Comparison of ENCODE assay signal across 10 mouse cellular contexts in the genomic region with DNA sequence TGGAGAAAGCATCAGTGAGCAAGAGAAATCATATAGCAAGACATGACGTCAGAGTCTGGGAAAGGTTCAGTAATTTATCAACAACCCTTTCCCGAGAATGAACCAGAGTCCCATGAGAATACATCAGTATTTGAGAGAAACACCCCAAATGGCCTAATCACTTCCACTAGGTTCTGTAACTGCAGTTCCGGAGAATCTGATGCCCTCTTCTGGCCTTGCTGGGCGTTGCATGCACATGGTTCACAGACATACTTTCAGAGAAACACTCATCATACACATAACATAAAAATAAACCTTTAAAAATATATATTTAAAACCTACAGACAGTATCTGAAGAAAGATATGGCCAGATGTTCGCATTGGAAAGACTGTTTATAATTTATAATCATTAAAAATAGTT. TPM values are rescaled to one million over a fixed set of nuclear protein-coding genes. Genes with fewer than 3 reads are reported as not detected.
DNase-seq lines count a peak whose midpoint lies in the region; ATAC-seq and TF ChIP-seq lines count a peak whose summit lies in the region.
"Had no signal": no experiment of that assay in that cellular context is flagged by ENCODE, and none has a peak within 500 bp of the region (broad histone marks: within the 10 kb centered on the region; RNA-seq: fewer than 3 reads in every experiment).

No protein-coding gene starts in this region.

- WGBS in midbrain, postnatal 0 days = 60% methylated on average over 5 of the region's 5 CpGs
- WGBS in midbrain, embryonic 15.5 days = 57% methylated on average over 5 of the region's 5 CpGs
- whole genome bisulfite sequencing in intestine, embryonic 15.5 days = 50% methylated on average over 5 of the region's 5 CpGs

- peak; percentile 52 for TF ChIP-seq CTCF in gastrocnemius, adult 2 months (IDR thresholded peaks at IDR 0.05)
- peak; percentile 68 for TF ChIP-seq CTCF in midbrain, postnatal 0 days (IDR thresholded peaks at IDR 0.05)

- intact Hi-C loops in gastrocnemius, adult 2 months (cut with DNase I) = no loop called here

- no peak overlapping the region for H3K4me3 ChIP-seq in gastrocnemius, adult 2 months
- no peak overlapping the region for H3K4me3 ChIP-seq in midbrain, postnatal 0 days (ENCODE audit: low read depth, low read length)
- no peak overlapping the region for H3K4me3 ChIP-seq in midbrain, embryonic 15.5 days
- H3K4me3 ChIP-seq in intestine, embryonic 15.5 days (replicated peaks) = no peak overlapping the region
- H3K4me3 ChIP-seq: heart, embryonic 13.5 days; limb, embryonic 12.5 days had no signal

- no peak for DNase-seq in gastrocnemius, adult 2 months
- no peak for DNase-seq in gastrocnemius, postnatal 4 days (ENCODE audit: low spot score in 2 of 2)
- DNase-seq in midbrain, postnatal 0 days (ENCODE audit: low spot score) = peak; percentile 20
- peak; percentile 8 for DNase-seq in adipocyte (ENCODE audit: low spot score)
- peak; percentile 20 for DNase-seq in naive thymus-derived CD4-positive, alpha-beta T cell, adult 2 months (ENCODE audit: low read depth)
- DNase-seq in retina, postnatal 1 day = no peak

- no peak overlapping the region for H3K9ac ChIP-seq in midbrain, postnatal 0 days (replicated peaks; ENCODE audit: low read length, poor library complexity, severe bottlenecking)
- no peak overlapping the region for H3K9ac ChIP-seq in midbrain, embryonic 15.5 days
- no peak overlapping the region for H3K9ac ChIP-seq in intestine, embryonic 15.5 days
- H3K9ac ChIP-seq: heart, embryonic 13.5 days; limb, embryonic 12.5 days had no signal

- H3K27ac ChIP-seq in gastrocnemius, adult 2 months = no peak overlapping the region
- H3K27ac ChIP-seq in midbrain, postnatal 0 days (ENCODE audit: low read depth, low read length) = no peak overlapping the region
- H3K27ac ChIP-seq in midbrain, embryonic 15.5 days = no peak overlapping the region
- no peak overlapping the region for H3K27ac ChIP-seq in intestine, embryonic 15.5 days
- H3K27ac ChIP-seq: heart, embryonic 13.5 days; limb, embryonic 12.5 days had no signal

- H3K4me1 ChIP-seq in midbrain, postnatal 0 days (ENCODE audit: insufficient read depth, low read length) = 0 out of 2 replicates have a peak, but pooled peaks cover 3% of the 10 kb centered on the region
- peaks cover 4% of the 10 kb centered on the region; the same call in 1 of the 2 replicates for H3K4me1 ChIP-seq in midbrain, embryonic 15.5 days
- H3K4me1 ChIP-seq in intestine, embryonic 15.5 days (replicated peaks) = no peaks in the 10 kb centered on the region; the same call in 1 of the 2 replicates

- H3K9me3 ChIP-seq in midbrain, postnatal 0 days (ENCODE audit: low read length) = no peaks in the 10 kb centered on the region
- H3K9me3 ChIP-seq in midbrain, embryonic 15.5 days = no peaks in the 10 kb centered on the region
- no peaks in the 10 kb centered on the region for H3K9me3 ChIP-seq in intestine, embryonic 15.5 days
- H3K9me3 ChIP-seq: heart, embryonic 13.5 days; limb, embryonic 12.5 days had no signal

- no peaks in the 10 kb centered on the region for H3K27me3 ChIP-seq in midbrain, postnatal 0 days (ENCODE audit: insufficient read depth, low read length)
- H3K27me3 ChIP-seq in midbrain, embryonic 15.5 days (replicated peaks) = peaks cover 4% of the 10 kb centered on the region; the same call in 1 of the 2 replicates
- H3K27me3 ChIP-seq in intestine, embryonic 15.5 days (replicated peaks) = peaks cover 25% of the 10 kb centered on the region

- H3K36me3 ChIP-seq in midbrain, postnatal 0 days (ENCODE audit: insufficient read depth, low read length) = no peaks in the 10 kb centered on the region
- H3K36me3 ChIP-seq in midbrain, embryonic 15.5 days (replicated peaks) = no peaks in the 10 kb centered on the region
- H3K36me3 ChIP-seq in intestine, embryonic 15.5 days = no peaks in the 10 kb centered on the region
- H3K36me3 ChIP-seq: heart, embryonic 13.5 days; limb, embryonic 12.5 days had no signal

- H3K4me2 ChIP-seq in midbrain, postnatal 0 days (ENCODE audit: low read depth, low read length, poor library complexity, severe bottlenecking) = no peak overlapping the region
- no peak overlapping the region for H3K4me2 ChIP-seq in midbrain, embryonic 15.5 days
- no peak overlapping the region for H3K4me2 ChIP-seq in intestine, embryonic 15.5 days (replicated peaks)
- H3K4me2 ChIP-seq: heart, embryonic 13.5 days; limb, embryonic 12.5 days had no signal

- ATAC-seq in midbrain, postnatal 0 days (ENCODE audit: low FRiP score) = no peak
- ATAC-seq in midbrain, embryonic 15.5 days (replicated peaks) = no peak
- no peak for ATAC-seq in intestine, embryonic 15.5 days

RNA-seq across cellular contexts. Expression of gene Rasgef1a, which starts 3.9 kb away (rescaled TPM):
- total RNA-seq in gastrocnemius, adult 2 months (2021) = under 1 TPM in 1 of 2 experiments, not detected in 1; 0.18 TPM
- total RNA-seq in gastrocnemius, postnatal 4 days (2021) = under 1 TPM; 0.65 to 0.69 TPM
- 23.0 and 25.4 TPM in 2 replicates for total RNA-seq in midbrain, postnatal 0 days (2014; rRNA removed)
- polyA plus RNA-seq in midbrain, postnatal 0 days (2015; fragmentation: Nextera tagmentation; extraction: Ambion mirVana) = 10.9 and 11.6 TPM in 2 replicates
- polyA plus RNA-seq in midbrain, embryonic 15.5 days (2015; fragmentation: Nextera tagmentation; extraction: Ambion mirVana) = 5.8 and 6.6 TPM in 2 replicates
- 0.13 and 0.33 TPM in 2 replicates for polyA plus RNA-seq in intestine, embryonic 15.5 days (2015; fragmentation: Nextera tagmentation; extraction: Ambion mirVana)
- polyA plus RNA-seq: limb, embryonic 12.5 days had no signal

Comparison
In these comparisons a context has a peak if more than half of its experiments do, and no peak if none do; other contexts are left out.
1. DNase-seq: peak in midbrain, postnatal 0 days (single experiment), adipocyte (single experiment) and naive thymus-derived CD4-positive, alpha-beta T cell, adult 2 months (single experiment); none in gastrocnemius, adult 2 months (single experiment), gastrocnemius, postnatal 4 days (0 of 2) and retina, postnatal 1 day (single experiment).
2. RNA of gene Rasgef1a, which starts 3.9 kb away (total RNA-seq): 23.0 to 25.4 TPM in midbrain, postnatal 0 days; 0.65 to 0.69 TPM in gastrocnemius, postnatal 4 days and 0.18 TPM in gastrocnemius, adult 2 months; every median in the first group is over 10 times any median in the second.